8 mouse cellular contexts compared by ENCODE assay signal in genomic region chr5:113024154-113024764, GRCm38 (mm10). TPM values are rescaled to one million over a fixed set of nuclear protein-coding genes. Genes with fewer than 3 reads are reported as not detected.
DNase-seq lines count a peak whose midpoint lies in the region; ATAC-seq and TF ChIP-seq lines count a peak whose summit lies in the region.

No protein-coding gene starts in this region.

- H3K4me2 ChIP-seq in liver, postnatal 0 days (ENCODE audit: low read depth, low read length), result peak overlapping the region; percentile 33

- no peaks in the 10 kb centered on the region for H3K9me3 ChIP-seq in heart, embryonic 10.5 days
- no peaks in the 10 kb centered on the region for H3K9me3 ChIP-seq in liver, postnatal 0 days (ENCODE audit: low read length)

- H3K27ac ChIP-seq in heart, embryonic 10.5 days, result peak overlapping the region; percentile 49
- H3K27ac ChIP-seq in kidney, adult 2 months (ENCODE audit: insufficient read depth, low read depth, low read length), result no peak overlapping the region
- peak overlapping the region; percentile 78 for H3K27ac ChIP-seq in liver, postnatal 0 days (ENCODE audit: low read depth)

- H3K27me3 ChIP-seq in heart, embryonic 10.5 days (ENCODE audit: insufficient read depth, poor library complexity, severe bottlenecking), result no peaks in the 10 kb centered on the region
- H3K27me3 ChIP-seq in kidney, adult 2 months (replicated peaks; ENCODE audit: control insufficient read depth, insufficient read depth, low read length), result no peaks in the 10 kb centered on the region
- H3K27me3 ChIP-seq in liver, postnatal 0 days (ENCODE audit: insufficient read depth, low read length), result no peaks in the 10 kb centered on the region

- no peak for TF ChIP-seq POLR2A in kidney, adult 2 months (IDR thresholded peaks at IDR 0.05; ENCODE audit: low read depth, low read length)

- no peaks in the 10 kb centered on the region for H3K36me3 ChIP-seq in heart, embryonic 10.5 days
- no peaks in the 10 kb centered on the region for H3K36me3 ChIP-seq in kidney, adult 2 months (ENCODE audit: control insufficient read depth, insufficient read depth, low read length)
- no peaks in the 10 kb centered on the region for H3K36me3 ChIP-seq in liver, postnatal 0 days (replicated peaks; ENCODE audit: insufficient read depth, low read length)

- peak overlapping the region; percentile 19; the same call in 1 of the 2 replicates for H3K4me3 ChIP-seq in heart, embryonic 10.5 days
- H3K4me3 ChIP-seq in kidney, adult 2 months (ENCODE audit: insufficient read depth, low read depth, low read length), result no peak overlapping the region
- H3K4me3 ChIP-seq in liver, postnatal 0 days (ENCODE audit: low read depth, low read length), result no peak overlapping the region

- TF ChIP-seq CTCF in kidney, adult 2 months (conservative IDR thresholded peaks at IDR 0.05; ENCODE audit: insufficient read depth, insufficient read length, low read depth, low read length), result no peak
- TF ChIP-seq CTCF in liver, postnatal 0 days (IDR thresholded peaks at IDR 0.05; ENCODE audit: low read depth), result no peak

- peak; percentile 97 for ATAC-seq in liver, postnatal 0 days

- no peak for TF ChIP-seq EP300 in liver, postnatal 0 days (IDR thresholded peaks at IDR 0.05; ENCODE audit: low read depth)

- H3K4me1 ChIP-seq in heart, embryonic 10.5 days, result peaks cover 18% of the 10 kb centered on the region
- H3K4me1 ChIP-seq in kidney, adult 2 months (ENCODE audit: control insufficient read depth, insufficient read depth, low read length), result 0 out of 2 replicates have a peak, but pooled peaks cover 5% of the 10 kb centered on the region
- H3K4me1 ChIP-seq in liver, postnatal 0 days (ENCODE audit: insufficient read depth), result peaks cover 4% of the 10 kb centered on the region; the same call in 1 of the 2 replicates

- peak; percentile 92 for DNase-seq in MN1 (ENCODE audit: low spot score)
- DNase-seq in adrenal gland, postnatal 14 days, result peak; percentile 79
- DNase-seq in heart, embryonic 10.5 days (ENCODE audit: low spot score), result no peak
- DNase-seq in kidney, adult 2 months, result peak; percentile 64
- peak; percentile 86 for DNase-seq in liver, postnatal 0 days
- DNase-seq in ovary, postnatal 14 days (ENCODE audit: low spot score), result peak; percentile 35
- no peak for DNase-seq in cerebellum, adult 9-10 months
- no peak for DNase-seq in frontal cortex, adult 2 months (ENCODE audit: extremely low spot score in 1 of 2, low spot score in 1 of 2)

- WGBS in heart, embryonic 10.5 days, result 52% methylated on average over 18 of the region's 18 CpGs
- 21% methylated on average over 18 of the region's 18 CpGs for WGBS in kidney, adult 2 months
- WGBS in liver, postnatal 0 days (ENCODE audit: insufficient replicate concordance), result 25% methylated on average over 18 of the region's 18 CpGs

- H3K9ac ChIP-seq in liver, postnatal 0 days (replicated peaks), result no peak overlapping the region; the same call in 1 of the 2 replicates

RNA-seq across cellular contexts. Expression of gene Grk3, which starts 8.7 kb away (rescaled TPM):
- total RNA-seq in adrenal gland, postnatal 14 days (2021), result 36.7 and 37.5 TPM in 2 replicates
- 10.6 and 13.3 TPM in 2 replicates for polyA plus RNA-seq in heart, embryonic 10.5 days (2016; fragmentation: Nextera tagmentation; extraction: Ambion mirVana)
- polyA plus RNA-seq in kidney, adult 2 months (2012; rRNA removed), result 5.2 and 5.9 TPM in 2 replicates
- polyA plus RNA-seq in liver, postnatal 0 days (2015; fragmentation: Nextera tagmentation; extraction: Ambion mirVana), result 1.9 and 2.1 TPM in 2 replicates
- 55.7 and 62.3 TPM in 2 replicates for polyA plus RNA-seq in frontal cortex, adult 2 months (2012; rRNA removed)

RNA-seq across cellular contexts. Expression of gene Crybb2, which starts 45.7 kb away (rescaled TPM):
- total RNA-seq in adrenal gland, postnatal 14 days (2021), result not detected in 2 replicates
- not detected in 2 replicates for polyA plus RNA-seq in heart, embryonic 10.5 days (2016; fragmentation: Nextera tagmentation; extraction: Ambion mirVana)
- polyA plus RNA-seq in kidney, adult 2 months (2012; rRNA removed), result not detected in 2 replicates
- not detected in 2 replicates for polyA plus RNA-seq in liver, postnatal 0 days (2015; fragmentation: Nextera tagmentation; extraction: Ambion mirVana)
- not detected in 2 replicates for polyA plus RNA-seq in frontal cortex, adult 2 months (2012; rRNA removed)

RNA-seq across cellular contexts. Expression of gene Crybb3, which starts 57.1 kb away (rescaled TPM):
- total RNA-seq in adrenal gland, postnatal 14 days (2021), result 1.4 and 2.2 TPM in 2 replicates
- polyA plus RNA-seq in heart, embryonic 10.5 days (2016; fragmentation: Nextera tagmentation; extraction: Ambion mirVana), result 0.71 and 0.87 TPM in 2 replicates
- 1.5 and 2.8 TPM in 2 replicates for polyA plus RNA-seq in kidney, adult 2 months (2012; rRNA removed)
- polyA plus RNA-seq in liver, postnatal 0 days (2015; fragmentation: Nextera tagmentation; extraction: Ambion mirVana), result 0.15 TPM in 1 of 2 replicates, not detected in the other
- 3.2 and 6.0 TPM in 2 replicates for polyA plus RNA-seq in frontal cortex, adult 2 months (2012; rRNA removed)

Comparison
In these comparisons a context has a peak if more than half of its experiments do, and no peak if none do; other contexts are left out.
1. DNase-seq: peak in MN1 (single experiment), adrenal gland, postnatal 14 days (single experiment), kidney, adult 2 months (single experiment), liver, postnatal 0 days (single experiment) and ovary, postnatal 14 days (single experiment); none in heart, embryonic 10.5 days (single experiment), cerebellum, adult 9-10 months (single experiment) and frontal cortex, adult 2 months (0 of 2).